8 mouse cellular contexts compared by ENCODE assay signal in genomic region chr9:21525937-21526633, GRCm38 (mm10). TPM values are rescaled to one million over a fixed set of nuclear protein-coding genes. Genes with fewer than 3 reads are reported as not detected.
A peak's percentile ranks its signal among the peaks of the same experiment; 100 is the strongest.
DNase-seq lines count a peak whose midpoint lies in the region; ATAC-seq and TF ChIP-seq lines count a peak whose summit lies in the region.

Gene AB124611 (plus strand): TSS chr9:21526176.

- H3K4me2 ChIP-seq in heart, postnatal 0 days (ENCODE audit: low read depth, low read length): peak within 1 kb of the TSS; percentile 42; the same call in 1 of the 2 replicates

- 49% methylated on average over 14 of the region's 14 CpGs for WGBS in heart, postnatal 0 days

- peak within 1 kb of the TSS; percentile 14; the same call in 1 of the 2 replicates for H3K4me3 ChIP-seq in heart, postnatal 0 days (ENCODE audit: low read depth, low read length)

- no peaks in the 10 kb centered on the region for H3K27me3 ChIP-seq in heart, postnatal 0 days (ENCODE audit: control insufficient read depth, insufficient read depth, low read length)

- H3K36me3 ChIP-seq in heart, postnatal 0 days (replicated peaks; ENCODE audit: control insufficient read depth, insufficient read depth, low read length): no peaks in the 10 kb centered on the region

- 0 out of 2 replicates have a peak within 1 kb of the TSS, but pooled peaks have one; percentile 34 for H3K27ac ChIP-seq in heart, postnatal 0 days (ENCODE audit: low read depth)

- peak; percentile 88 for ATAC-seq in CD4-positive, CD25-positive, alpha-beta regulatory T cell, adult 4 months
- ATAC-seq in heart, postnatal 0 days (ENCODE audit: insufficient read depth, low read depth): no peak
- ATAC-seq in monocyte, adult 5-6 weeks (replicated peaks; ENCODE audit: insufficient number of reproducible peaks, low FRiP score, low TSS enrichment, poor library complexity, severe bottlenecking): peak; percentile 94

- TF ChIP-seq CTCF in heart, postnatal 0 days (IDR thresholded peaks at IDR 0.05; ENCODE audit: low read depth): no peak

- no peaks in the 10 kb centered on the region for H3K9me3 ChIP-seq in heart, postnatal 0 days (replicated peaks; ENCODE audit: control insufficient read depth, low read length)

- H3K9ac ChIP-seq in heart, postnatal 0 days (replicated peaks; ENCODE audit: low read depth, low read length): no peak within 1 kb of the TSS; the same call in 1 of the 2 replicates

- no peaks in the 10 kb centered on the region for H3K4me1 ChIP-seq in heart, postnatal 0 days (ENCODE audit: control insufficient read depth, insufficient read depth)

- DNase-seq in 416B (ENCODE audit: low read depth): peak; percentile 35
- DNase-seq in heart, postnatal 0 days (ENCODE audit: low spot score): no peak
- no peak for DNase-seq in layer of hippocampus, postnatal 10 days (ENCODE audit: low spot score in 2 of 2)
- no peak for DNase-seq in right cerebral cortex, postnatal 10 days (ENCODE audit: low spot score in 2 of 2)
- no peak for DNase-seq in adrenal gland, postnatal 10 days
- no peak for DNase-seq in embryo, embryonic 9.5 days (ENCODE audit: extremely low spot score)

- no peak for TF ChIP-seq EP300 in heart, postnatal 0 days (IDR thresholded peaks at IDR 0.05; ENCODE audit: low read depth)

RNA-seq across cellular contexts. Expression of gene AB124611, which starts in this region (rescaled TPM):
- polyA plus RNA-seq in CD4-positive, CD25-positive, alpha-beta regulatory T cell, adult 4 months (2017; shearing (Covaris generic)): 10 to 100 TPM; 51.6 to 60.4 TPM
- total RNA-seq in heart, postnatal 0 days (2014; rRNA removed; ENCODE audit: low replicate concordance): 0.15 and 3.3 TPM in 2 replicates
- 1.00 and 1.6 TPM in 2 replicates for polyA plus RNA-seq in heart, postnatal 0 days (2015; fragmentation: Nextera tagmentation; extraction: Ambion mirVana)
- total RNA-seq in monocyte, adult 5-6 weeks (2017): 191 to 299 TPM (median 267 TPM) in 3 replicates
- under 1 TPM; 0.30 to 0.67 TPM for total RNA-seq in layer of hippocampus, postnatal 10 days (2021)
- total RNA-seq in adrenal gland, postnatal 10 days (2021): 1 to 10 TPM; 4.2 to 4.7 TPM

Comparison
In these comparisons a context has a peak if more than half of its experiments do, and no peak if none do; other contexts are left out.
1. RNA of gene AB124611 (total RNA-seq): 191 to 299 TPM in monocyte, adult 5-6 weeks; 4.2 to 4.7 TPM in adrenal gland, postnatal 10 days, 0.30 to 0.67 TPM in layer of hippocampus, postnatal 10 days and 0.15 to 3.3 TPM in heart, postnatal 0 days; every median in the first group is over 10 times any median in the second.
2. RNA of gene AB124611 (polyA plus RNA-seq): 51.6 to 60.4 TPM in CD4-positive, CD25-positive, alpha-beta regulatory T cell, adult 4 months; 1.00 to 1.6 TPM in heart, postnatal 0 days; every median in the first group is over 10 times any median in the second.